Mouse (Mus musculus) neural tube, embryonic 12.5 days (tissue): ENCODE measurements around the gene Zfp449. TPM values are rescaled to one million over a fixed set of nuclear protein-coding genes. Genes with fewer than 3 reads are reported as not detected.

Source experiments
- ATAC-seq: fragments of 200-750 bp; cut with Nextera tagmentation; 2 replicates; pipeline ENCODE4 v1.8.0; 2017; ENCODE audit warnings: low read depth, mild to moderate bottlenecking, moderate TSS enrichment, moderate library complexity; ENCODE audit not compliant: low FRiP score
- H3K27ac ChIP-seq: fragments of 300-500 bp; sonication (generic); 2 replicates; pipeline ENCODE4 v1.5.1; 2016
- H3K27me3 ChIP-seq: fragments of 300-500 bp; sonication (generic); replicated peaks from 2 replicates; pipeline ENCODE4 v1.6.1; 2016; ENCODE audit warnings: mild to moderate bottlenecking
- H3K36me3 ChIP-seq: fragments of 300-500 bp; sonication (generic); 2 replicates; pipeline ENCODE4 v1.6.1; 2016; ENCODE audit warnings: mild to moderate bottlenecking
- H3K4me1 ChIP-seq: fragments of 300-500 bp; sonication (generic); 2 replicates; pipeline ENCODE4 v1.6.1; 2016
- H3K4me2 ChIP-seq: fragments of 300-500 bp; sonication (generic); replicated peaks from 2 replicates; pipeline ENCODE4 v1.6.1; 2016; ENCODE audit warnings: mild to moderate bottlenecking
- H3K4me3 ChIP-seq: fragments of 300-500 bp; sonication (generic); 2 replicates; pipeline ENCODE4 v1.5.1; 2016
- H3K9ac ChIP-seq: fragments of 300-500 bp; sonication (generic); 2 replicates; pipeline ENCODE4 v1.6.1; 2016; ENCODE audit warnings: mild to moderate bottlenecking
- H3K9me3 ChIP-seq: fragments of 300-500 bp; sonication (generic); 2 replicates; pipeline ENCODE4 v1.6.1; 2016; ENCODE audit warnings: mild to moderate bottlenecking
- WGBS: fragments of 180-500 bp; shearing (Covaris S2); methylation state at CpG from one replicate; pipeline ENCODE4 v1.1.7; 2016; 5-methylcytosine and 5-hydroxymethylcytosine counted together
- polyA plus RNA-seq: library from polyadenylated mRNA; unstranded; fragments of >200 nt; fragmentation: Nextera tagmentation; extraction: Ambion mirVana; gene quantifications from 2 replicates; pipeline ENCODE4 v1.2.1, GENCODE M21; 2016

Zfp449 gene
- polyA plus RNA-seq, 1 experiment from 2014 or later = 5.6 TPM

GRCm38 (mm10) chrX:56405482-56405881 is 59.3 kb downstream of the Zfp449 start:
- ATAC-seq = no peak
- whole genome bisulfite sequencing = 78% methylated on average over 1 of the region's 1 CpGs
- no peak overlapping the region for H3K27ac ChIP-seq

GRCm38 (mm10) chrX:56406128-56406527 is 59.9 kb downstream of the Zfp449 start:
- Histone ChIP-seq H3K4me1 (no peaks in the 10 kb centered on the region), H3K27me3 (no peaks in the 10 kb centered on the region), H3K36me3 (no peaks in the 10 kb centered on the region), H3K9ac (no peak overlapping the region), H3K4me2 (no peak overlapping the region), H3K27ac (no peak overlapping the region), H3K9me3 (no peaks in the 10 kb centered on the region), H3K4me3 (no peak overlapping the region)
- ATAC-seq = no peak
- 67% methylated on average over 5 of the region's 5 CpGs for WGBS

More at GRCm38 (mm10) chrX:56405482-56405881, 59.3 kb downstream of the Zfp449 start:
- H3K4me2 ChIP-seq = no peak overlapping the region
- no peaks in the 10 kb centered on the region for H3K9me3 ChIP-seq
- H3K4me3 ChIP-seq = no peak overlapping the region
- H3K4me1 ChIP-seq = no peaks in the 10 kb centered on the region
- no peak overlapping the region for H3K9ac ChIP-seq
- no peaks in the 10 kb centered on the region for H3K36me3 ChIP-seq
- H3K27me3 ChIP-seq = no peaks in the 10 kb centered on the region

Other genes starting within 250 kb of the Zfp449 start
- 0.38 and 0.79 TPM in 2 replicates for gene 3830403N18Rik, start 209.8 kb upstream of the Zfp449 start, polyA plus RNA-seq
- not detected in 2 replicates for gene Gm773, start 133.5 kb upstream of the Zfp449 start, polyA plus RNA-seq
- gene Smim10l2a, start 28.2 kb downstream of the Zfp449 start, polyA plus RNA-seq = 8.4 and 9.5 TPM in 2 replicates
- 0.94 TPM in 1 of 2 replicates, not detected in the other for gene Gm2174, start 101.6 kb downstream of the Zfp449 start, polyA plus RNA-seq
- 21.6 and 22.0 TPM in 2 replicates for gene Ints6l, start 108.5 kb downstream of the Zfp449 start, polyA plus RNA-seq
- gene Gm10477, start 178.3 kb downstream of the Zfp449 start, polyA plus RNA-seq = not detected in 2 replicates
- gene Gm648, start 203.2 kb downstream of the Zfp449 start, polyA plus RNA-seq = not detected in 2 replicates